Mouse (Mus musculus) small intestine, adult 2 months (tissue): ENCODE results near the gene Plcxd1.

Experiments
- CTCF ChIP-seq: fragments of 200-500 bp; IDR thresholded peaks from 2 replicates; pipeline ENCODE4 v1.5.1; 2012; ENCODE audit warnings: low read depth, mild to moderate bottlenecking, control low read depth, inconsistent platforms, low read length, moderate library complexity, mixed read lengths; ENCODE audit not compliant: insufficient replicate concordance, insufficient read length; ENCODE audit errors: extremely low read depth
- POLR2A ChIP-seq: fragments of 200-500 bp; IDR thresholded peaks from 2 replicates; pipeline ENCODE4 v1.6.1; 2012; ENCODE audit warnings: low read depth, mild to moderate bottlenecking, control low read depth, inconsistent platforms, low read length, moderate library complexity

GRCm38 (mm10) chr5:110094847-110095213, 4.9 kb upstream of the Plcxd1 start:
- TF ChIP-seq CTCF (no peak), POLR2A (no peak)
